Mouse (Mus musculus) stomach, embryonic 14.5 days (tissue): Measurements from ENCODE around the gene Atf4. TPM values are rescaled to one million over a fixed set of nuclear protein-coding genes. Genes with fewer than 3 reads are reported as not detected.

Source experiments
- polyA plus RNA-seq: library from polyadenylated mRNA; unstranded; fragments of >200 nt; fragmentation: Nextera tagmentation; extraction: Ambion mirVana; gene quantifications from 2 replicates; pipeline ENCODE4 v1.2.1, GENCODE M21; 2014

Gene Atf4
- polyA plus RNA-seq, 1 experiment from 2014 or later: 114 TPM

Other genes starting within 250 kb of the Atf4 start
- gene Pdgfb, start 240.2 kb upstream of the Atf4 start, polyA plus RNA-seq: 5.0 and 6.2 TPM in 2 replicates
- gene Syngr1, start 163.8 kb upstream of the Atf4 start, polyA plus RNA-seq: 32.3 and 38.8 TPM in 2 replicates
- gene Rpl3, start 163.3 kb upstream of the Atf4 start, polyA plus RNA-seq: 1,379 and 1,439 TPM in 2 replicates
- gene Tab1, start 122.1 kb upstream of the Atf4 start, polyA plus RNA-seq: 32.2 and 34.9 TPM in 2 replicates
- 12.8 and 13.7 TPM in 2 replicates for gene Mgat3, start 81.5 kb upstream of the Atf4 start, polyA plus RNA-seq
- gene Mief1, start 21.2 kb upstream of the Atf4 start, polyA plus RNA-seq: 34.5 and 36.4 TPM in 2 replicates
- not detected in 2 replicates for gene AC140267.1, start 19.3 kb upstream of the Atf4 start, polyA plus RNA-seq
- 53.4 and 61.8 TPM in 2 replicates for gene Rps19bp1, start 9.1 kb downstream of the Atf4 start, polyA plus RNA-seq
- not detected in 2 replicates for gene Cacna1i, start 32.1 kb downstream of the Atf4 start, polyA plus RNA-seq